Mouse (Mus musculus): Measurements from ENCODE around the gene Idh3a.

DNA sequence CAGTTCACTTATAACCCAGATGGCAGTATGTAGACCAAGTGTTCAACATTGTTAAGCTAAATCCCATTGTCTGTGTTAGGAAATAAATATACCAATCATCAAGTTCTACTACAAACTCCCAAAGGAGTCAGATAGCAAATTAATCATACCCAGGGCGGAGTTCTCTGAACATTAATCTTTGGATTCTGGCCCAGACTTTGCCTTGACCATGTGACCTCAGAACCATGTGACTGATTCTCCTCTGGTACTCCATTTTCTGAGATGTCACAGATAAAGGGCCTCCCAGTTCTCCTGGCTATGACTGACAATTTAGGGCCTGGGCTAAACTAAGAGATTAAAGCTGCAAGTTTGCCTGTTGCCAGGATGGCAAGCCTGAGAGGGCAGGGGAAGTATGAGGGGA, 63.2 kb downstream of the Idh3a start:
- TF ChIP-seq CTCF (IDR thresholded peaks at IDR 0.05; ENCODE audit: low read depth), result no peak
- no peak for TF ChIP-seq EP300 (IDR thresholded peaks at IDR 0.05; ENCODE audit: low read depth)
